Mouse (Mus musculus): Measurements from ENCODE around the gene Ilk.

The Ilk gene

DNA sequence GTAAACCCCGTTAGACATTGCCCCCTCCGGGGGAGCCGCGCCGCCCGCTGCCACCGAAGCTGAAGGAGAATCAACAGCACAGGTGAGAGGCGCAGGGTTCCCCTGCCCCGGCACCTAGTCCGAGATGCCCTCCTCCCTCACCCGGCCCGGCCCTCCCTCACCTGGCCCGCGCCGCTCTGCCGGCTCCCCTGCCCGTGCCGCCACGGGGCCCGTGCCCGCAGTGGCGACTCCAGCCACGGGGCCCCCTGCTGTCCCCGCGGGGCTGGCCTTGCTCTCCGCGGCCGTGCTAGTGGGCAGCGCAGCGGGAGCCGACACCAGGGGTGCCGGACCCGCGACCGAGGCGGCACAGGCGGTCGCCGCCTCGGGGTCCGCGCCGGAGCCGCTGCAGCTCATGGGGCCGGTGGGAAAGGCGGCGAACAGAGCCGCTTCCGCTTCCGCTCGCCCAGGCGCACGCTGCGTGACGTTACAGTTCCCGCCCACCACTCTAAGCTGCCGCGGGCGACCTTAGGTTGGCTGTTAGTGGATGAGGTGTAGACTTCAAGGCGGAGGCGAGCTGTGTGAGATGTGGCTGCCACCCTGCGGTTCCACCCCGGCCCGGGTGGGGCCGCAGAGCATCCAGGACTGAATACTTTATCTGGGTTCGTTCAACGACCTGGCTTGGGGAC lies 7.7 kb downstream of the Ilk start, which contains the start of gene Taf10:
Gene Taf10, minus strand, starts transcription at position 436 of the 665 bp plus-strand sequence.
- DNase-seq = peak; percentile 92

DNA sequence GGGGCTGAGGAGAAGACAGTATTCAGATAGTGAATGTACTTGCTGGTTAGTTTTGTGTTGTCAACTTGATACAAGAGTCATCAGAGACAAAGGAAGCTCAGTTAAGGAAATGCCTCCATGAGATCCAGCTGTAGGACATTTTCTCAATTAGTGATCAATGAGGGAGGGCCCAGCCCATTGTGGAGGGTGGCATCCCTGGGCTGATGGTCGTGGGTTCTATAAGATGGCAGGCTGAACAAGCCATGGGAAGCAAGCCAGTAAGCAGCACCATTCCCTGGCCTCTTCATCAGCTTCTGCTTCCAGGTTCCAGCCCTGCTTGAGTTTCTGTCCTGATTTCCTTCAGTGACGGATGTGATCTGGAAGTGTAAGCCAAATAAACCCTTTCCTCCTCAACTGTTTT lies 11.4 kb downstream of the Ilk start:
- no peak for DNase-seq

DNA sequence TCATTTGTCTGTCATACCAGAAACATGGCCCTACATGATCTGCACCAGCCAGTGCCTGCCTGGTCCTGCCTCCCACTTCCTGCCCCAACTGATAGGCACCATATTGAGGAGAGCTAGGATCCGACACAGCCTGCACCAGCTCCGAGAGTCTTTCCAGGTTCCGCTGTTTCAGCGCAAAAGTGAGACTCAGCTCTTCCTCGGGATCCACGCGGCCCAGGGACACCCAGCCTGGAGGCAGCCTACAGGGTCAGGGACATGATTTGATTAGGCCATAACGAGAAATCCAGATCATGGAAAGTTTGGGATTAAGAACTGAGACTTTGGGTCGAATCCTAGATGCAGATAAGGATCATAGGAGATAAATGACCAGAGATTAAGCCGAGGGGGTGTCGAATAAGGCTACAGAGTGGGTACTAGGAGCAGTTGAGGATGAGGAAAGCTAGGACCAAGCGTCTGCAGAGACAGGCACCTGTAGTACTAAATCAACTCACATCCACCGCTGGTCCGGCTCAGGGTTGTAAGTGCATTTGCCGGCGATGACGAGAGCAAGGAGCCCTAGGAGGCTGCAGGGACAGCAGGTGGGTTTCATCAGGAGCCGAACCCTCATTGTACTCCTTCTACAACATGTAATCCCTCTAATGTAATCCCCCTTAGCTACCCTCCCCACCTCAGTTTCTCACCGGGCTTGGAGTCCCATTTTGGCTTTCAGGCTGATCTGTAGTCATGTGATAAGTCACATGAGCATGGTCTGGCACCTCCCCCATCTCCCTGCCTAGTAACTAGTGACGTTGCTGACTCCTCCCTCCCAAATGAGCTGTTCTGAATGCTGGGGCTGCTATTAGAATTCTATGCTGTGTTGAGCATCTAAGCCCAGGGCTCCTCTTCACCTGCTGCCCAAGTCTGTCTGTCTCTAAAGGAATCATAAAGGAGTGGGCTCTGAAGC lies 15.4 kb downstream of the Ilk start, which contains the start of gene Tpp1:
Gene Tpp1, minus strand, starts transcription at position 745 of the 943 bp plus-strand sequence.
- DNase-seq = peak; percentile 97

DNA sequence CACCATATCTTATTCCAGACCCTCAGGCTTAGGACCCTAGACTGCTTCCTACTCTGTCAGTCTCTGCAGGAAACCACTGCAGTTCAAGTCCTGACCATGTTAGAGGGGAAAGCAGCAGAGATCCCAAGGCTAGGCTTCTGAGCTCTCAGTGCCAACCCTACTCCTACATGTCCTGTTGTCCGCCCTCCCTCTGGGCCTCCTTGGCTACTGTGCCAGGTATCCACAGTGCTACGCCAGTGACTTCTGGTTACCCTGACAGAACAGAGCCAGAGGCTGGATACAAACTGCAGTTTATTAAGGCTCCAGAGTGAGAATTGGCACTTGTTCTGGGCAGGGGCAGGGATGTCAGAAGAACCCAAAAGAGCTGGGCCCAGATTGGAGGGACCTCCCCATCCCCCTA lies 16.3 kb downstream of the Ilk start:
- no peak for DNase-seq

DNA sequence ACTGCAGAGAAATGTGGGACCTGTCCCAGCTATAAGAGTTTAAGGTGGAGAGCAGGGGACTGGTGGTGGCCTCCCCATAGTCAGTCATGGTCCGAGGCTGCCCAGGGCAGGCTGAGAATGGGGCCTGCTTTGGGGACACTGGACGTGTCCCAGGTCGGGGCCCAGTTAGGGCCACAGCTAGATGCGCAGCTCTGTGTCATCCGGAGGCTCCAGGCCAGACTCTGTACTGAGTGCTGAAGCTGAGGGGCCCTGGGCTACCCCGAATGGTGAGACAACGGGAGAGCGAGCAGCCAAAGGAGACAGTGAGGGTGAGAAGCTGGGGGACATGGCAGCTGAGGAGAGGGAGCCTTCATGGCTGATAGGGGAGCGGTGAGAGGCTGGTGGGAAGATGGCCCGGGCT lies 16.9 kb downstream of the Ilk start:
- DNase-seq = no peak

DNA sequence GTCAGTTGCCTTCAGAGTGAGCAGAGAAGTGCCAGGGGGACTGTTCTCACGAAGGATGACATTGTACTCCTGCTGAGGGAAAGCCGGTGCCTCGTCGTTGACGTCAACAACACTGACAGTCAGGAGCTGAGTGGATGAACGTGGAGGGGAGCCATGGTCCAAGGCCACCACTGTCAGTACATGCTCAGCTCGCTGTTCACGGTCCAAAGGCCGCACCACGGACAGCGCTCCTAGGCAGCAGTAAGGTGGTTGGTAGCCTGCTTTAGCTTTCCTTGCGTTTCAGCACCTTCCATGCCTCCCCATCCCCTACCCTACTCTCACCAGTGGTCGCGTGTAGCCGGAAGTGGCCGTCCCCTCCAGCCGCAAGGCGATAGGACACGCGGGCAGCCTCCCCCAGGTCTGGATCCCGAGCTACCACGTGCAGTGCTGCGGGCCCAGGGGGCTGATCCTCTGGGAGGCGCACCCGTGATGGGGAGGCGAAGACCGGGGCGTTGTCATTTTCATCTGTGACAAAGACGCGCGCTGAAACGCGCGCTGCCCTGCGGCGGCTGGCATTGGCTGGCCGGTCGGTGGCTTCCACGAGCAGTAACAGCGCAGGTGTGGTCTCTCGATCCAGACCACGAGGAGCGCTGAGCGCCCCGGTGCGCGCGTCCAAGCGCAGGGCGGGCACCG lies 25.6 kb downstream of the Ilk start:
- no peak for DNase-seq

DNA sequence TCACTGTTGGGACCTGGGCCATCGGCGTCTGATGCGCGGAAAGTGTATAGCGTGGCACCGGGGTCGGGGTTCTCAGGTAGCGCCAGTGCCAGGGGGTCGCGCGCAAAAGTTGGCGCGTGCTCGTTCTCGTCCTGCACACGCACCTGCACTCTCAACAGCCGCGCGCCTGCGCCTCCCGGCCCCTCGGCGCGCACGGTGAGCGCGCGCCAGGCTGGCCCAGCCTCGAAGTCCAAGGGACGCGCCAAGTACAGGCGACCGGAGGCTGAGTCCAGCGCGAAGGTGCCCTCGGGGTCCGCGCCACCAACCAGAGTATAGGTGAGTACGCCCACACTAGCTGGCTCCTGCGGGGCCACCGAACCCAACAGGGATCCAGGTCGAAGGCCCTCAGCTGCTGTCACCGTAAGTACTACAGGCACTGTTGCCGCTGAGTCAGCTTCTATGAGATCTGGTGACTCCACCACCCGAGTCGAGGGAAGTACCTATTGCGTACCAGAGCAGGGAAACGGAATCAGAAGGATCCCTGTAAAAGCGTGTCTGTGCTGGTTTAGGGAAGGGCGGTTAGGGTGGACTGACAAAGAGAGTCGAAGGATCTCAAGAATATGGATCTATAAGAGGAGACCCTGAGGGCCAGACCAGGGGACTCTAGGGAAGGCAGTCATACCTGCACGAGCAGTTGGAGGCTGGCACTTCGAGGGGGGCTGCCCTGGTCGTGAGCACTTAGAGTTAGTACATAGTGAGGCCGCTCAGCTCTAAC lies 26.3 kb downstream of the Ilk start:
- DNase-seq = no peak

DNA sequence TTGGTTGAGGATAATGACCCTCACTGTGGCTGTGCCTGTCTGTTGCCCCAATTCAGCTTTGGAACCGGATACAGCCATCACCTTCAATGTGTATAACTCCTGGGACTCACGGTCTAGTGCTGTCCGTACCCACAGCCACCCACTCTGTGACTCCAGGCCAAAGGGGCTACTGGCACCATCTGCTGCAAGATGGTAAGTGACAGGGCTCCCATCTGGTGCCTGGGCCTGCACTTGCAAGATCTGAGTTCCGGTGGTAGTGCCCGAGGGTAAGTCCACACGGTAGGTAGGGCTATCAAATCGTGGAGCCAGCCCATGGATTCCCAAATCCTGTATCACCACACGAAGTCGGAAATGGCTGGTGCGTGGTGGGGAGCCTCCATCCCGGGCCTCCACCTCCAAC lies 27.9 kb downstream of the Ilk start:
- DNase-seq = no peak

DNA sequence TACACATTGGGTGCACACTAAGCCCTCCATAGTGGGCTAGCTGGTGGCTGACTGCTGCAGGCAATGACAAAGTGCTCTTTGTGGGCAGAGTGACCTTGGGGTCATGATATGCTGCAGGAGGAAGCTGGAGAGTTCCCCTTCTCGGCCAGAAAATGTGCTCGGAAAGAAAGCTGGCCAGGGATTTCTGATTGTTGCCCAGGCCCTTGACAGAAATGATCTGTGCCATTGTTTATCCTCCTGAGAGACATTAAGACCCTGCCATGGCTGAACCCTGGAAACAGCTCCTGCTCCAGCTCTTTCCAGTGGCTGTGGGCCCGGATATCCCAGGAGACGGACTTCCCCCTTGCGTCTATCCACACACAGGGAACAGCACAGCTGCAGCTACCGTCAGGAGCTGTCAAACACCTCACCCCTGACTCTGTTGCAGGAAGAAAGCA lies 31.4 kb downstream of the Ilk start:
- DNase-seq = peak; percentile 55

DNA sequence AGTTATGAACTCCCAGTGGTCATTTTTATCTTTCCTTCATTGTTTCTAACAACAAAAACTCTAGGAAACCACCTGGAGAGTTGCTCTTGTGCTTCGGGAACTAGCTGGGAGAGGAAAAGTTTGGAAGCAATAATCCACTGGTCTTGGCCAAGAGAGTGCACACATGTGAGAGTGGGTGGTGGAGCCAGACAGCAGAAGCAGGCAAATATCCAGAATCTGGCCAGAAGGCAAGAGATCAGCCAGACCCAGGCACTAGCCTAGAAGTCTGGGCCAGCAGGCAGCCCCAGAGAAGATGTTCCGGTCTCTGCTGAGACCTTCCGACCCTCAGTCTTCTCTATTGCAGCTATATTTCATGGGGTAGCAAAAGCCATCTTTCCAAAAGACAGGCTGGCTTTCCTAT lies 33.6 kb downstream of the Ilk start:
- no peak for DNase-seq

DNA sequence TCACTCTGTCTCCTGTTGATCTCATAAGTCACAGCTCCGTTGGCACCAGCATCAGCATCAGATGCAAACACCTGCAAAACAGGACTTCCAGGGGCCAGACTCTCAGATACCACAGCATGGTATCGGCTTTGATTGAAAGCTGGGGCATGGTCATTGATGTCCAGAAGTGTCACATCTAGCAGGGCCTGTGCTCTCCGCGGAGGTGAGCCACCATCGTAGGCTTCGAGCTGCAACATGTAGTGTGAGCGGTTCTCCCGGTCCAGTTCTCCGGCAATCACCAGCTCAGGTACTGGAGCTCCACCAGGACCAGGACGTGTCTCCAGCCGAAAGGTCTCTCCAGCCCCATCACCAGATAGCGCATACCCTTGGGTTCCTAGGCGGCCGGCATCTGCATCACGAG lies 35.9 kb downstream of the Ilk start:
- DNase-seq = no peak

DNA sequence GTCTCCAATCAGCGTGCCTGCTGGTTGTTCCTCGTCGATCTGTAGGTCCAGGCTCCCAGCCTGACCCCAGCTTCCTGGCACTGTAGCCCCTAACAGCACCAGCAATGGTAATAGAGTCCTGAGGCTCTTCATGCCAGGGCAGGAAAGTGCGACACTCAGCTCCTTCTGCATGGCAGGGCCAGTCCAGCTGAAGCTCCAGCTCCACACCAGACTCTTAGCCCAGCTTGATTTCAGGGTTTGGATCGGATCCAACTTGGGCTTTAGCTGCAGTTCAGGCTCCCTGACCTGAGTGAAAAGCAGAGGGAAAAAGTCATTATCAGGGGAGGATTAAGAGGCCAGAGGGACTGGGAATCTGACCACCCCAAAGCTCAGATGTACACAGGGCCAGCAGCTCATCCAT lies 36.6 kb downstream of the Ilk start:
- peak; percentile 29 for DNase-seq

DNA sequence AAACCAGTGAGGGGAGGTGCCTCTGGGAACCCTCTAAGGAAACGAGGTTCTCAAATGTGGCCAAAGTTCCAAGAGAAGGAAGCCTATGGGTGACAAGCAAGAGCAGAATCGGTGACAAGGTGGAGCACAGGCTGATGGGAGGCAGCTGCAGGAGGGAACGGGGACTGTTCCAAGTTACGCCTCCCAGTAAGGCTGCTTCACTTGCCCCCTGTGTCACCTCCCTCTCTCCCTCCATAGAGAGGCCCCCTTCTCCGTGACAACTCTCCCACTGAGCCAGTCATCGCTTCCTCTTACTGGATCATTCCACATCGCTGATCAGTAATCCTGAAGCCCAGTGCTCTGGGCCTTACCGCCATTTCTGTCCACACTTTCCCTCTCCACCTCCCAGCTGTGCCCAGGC lies 38.3 kb downstream of the Ilk start:
- DNase-seq = peak; percentile 30

DNA sequence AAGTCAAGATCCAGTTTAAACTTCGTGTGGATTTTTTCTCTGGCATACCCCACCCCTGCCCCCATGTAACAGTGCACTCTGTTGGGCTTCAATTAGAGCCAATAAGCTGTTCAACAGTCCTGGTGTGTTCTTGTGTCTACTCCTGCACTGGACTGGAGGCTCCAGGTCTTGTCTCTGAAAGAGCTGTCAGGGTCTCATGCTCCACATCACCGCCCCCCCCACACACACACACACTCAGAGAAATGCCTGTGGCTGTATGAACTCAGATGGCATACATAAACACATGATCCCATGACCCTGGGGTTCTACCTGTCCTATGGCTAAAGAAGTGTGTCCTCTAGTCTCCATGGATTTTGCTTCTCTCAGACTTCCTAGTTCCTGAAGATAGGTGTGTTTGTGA lies 39.6 kb downstream of the Ilk start:
- DNase-seq = no peak

DNA sequence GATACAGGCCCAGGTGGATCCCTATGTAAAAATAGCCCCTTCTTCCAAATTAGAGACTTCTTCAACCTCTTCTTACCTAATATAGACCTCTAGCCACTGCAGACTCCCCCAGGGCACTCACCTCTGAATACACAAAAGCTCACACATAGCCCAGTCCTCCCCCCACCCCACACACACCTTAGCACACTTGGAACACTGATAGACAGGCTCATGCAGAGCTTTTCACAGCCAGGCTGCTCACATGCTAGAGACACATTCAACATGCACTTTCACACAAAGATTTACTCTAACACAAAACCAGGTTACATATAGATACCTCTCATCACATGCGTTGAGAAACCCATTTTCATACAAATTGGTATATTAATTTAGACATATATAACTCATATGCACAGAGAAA lies 40.9 kb downstream of the Ilk start:
- no peak for DNase-seq

DNA sequence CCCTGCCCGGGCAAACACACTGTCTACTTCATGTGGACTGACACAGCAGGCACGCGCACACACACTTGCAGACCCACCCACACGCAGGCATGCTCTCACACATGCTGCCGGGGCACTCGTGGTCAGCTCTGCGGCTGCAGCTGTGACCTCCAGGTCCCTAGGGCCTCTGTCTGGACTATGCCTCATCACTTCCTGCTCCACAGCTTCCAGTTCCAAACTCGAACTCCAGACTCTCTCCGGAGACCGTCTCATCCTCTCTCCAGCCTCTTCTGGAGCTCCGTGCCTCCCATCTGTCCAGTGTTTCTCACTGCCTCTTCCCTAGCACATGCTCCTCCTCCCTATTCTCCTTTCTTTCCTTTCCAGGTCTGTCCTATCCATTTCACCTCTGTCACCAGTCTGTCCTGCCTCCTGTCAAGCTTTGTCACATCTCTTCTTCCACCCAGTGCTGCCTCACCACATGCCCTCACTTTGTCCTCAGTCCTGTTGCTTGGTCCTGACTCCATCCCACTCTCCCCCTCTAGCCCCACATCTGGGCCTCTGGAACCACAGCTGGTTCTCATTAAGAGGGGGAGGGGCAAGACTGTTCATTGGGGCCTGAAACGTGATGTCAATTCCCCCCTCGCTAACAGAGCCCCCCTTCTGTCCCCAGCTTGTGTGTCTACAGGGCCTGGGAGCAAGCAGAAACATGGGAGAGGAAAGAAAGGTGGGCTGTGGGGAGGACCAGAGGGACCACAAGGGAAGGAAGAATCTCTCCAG lies 41.6 kb downstream of the Ilk start:
- peak; percentile 78 for DNase-seq

DNA sequence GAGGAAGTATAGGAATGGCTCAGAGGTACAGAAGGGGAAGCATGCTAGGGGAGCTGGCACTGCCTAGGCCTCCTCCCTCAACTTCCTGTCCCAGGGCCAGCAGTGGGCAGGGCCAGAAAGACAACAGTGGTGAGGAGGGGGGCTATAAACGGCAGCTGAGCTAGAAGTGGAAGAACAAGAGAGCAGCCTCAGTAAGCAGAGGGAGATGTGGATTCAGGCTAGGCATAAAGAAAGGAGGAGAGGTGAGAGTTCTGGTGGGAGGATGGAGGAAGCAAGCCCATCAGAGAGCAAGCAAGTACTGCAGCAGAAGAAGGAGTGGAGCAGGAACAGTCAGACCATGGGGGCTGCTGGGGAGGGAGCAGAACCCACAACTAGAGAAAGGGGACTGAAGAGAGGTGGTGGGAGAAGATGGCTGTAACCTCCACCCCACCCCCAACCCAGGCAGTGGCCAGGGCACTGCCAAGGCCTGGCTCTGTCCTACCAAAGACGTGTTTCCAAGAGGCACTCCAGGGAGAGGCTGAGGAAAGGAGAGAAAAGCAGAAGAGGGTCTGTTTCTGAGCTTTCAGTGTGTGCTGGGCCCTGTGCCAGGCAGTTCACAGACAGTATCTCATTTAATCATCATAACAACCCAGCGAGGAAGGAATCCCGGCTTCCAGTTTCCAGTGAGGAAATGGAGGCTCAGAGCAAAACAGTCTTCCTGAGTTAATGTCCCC lies 42.3 kb downstream of the Ilk start:
- DNase-seq = peak; percentile 81

DNA sequence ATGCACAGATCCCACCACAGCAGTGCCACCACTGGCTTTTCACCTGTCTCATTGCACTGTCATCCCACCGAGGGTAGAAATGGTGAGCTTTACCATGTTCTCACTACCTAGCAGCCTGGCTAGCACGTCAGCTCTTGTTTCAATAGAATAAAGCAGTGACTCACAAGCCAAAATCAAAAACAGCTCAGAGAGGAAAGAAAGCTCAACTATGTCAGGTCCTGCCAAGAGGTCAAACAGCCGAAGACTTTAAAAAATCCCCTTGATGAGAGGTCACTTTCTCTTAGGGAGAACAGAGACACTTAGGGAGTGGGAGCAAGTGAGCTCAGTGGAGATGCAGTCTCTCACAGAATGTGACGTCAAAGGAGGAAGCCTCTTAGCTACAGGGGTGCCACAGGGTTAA lies 47.5 kb downstream of the Ilk start:
- no peak for DNase-seq

DNA sequence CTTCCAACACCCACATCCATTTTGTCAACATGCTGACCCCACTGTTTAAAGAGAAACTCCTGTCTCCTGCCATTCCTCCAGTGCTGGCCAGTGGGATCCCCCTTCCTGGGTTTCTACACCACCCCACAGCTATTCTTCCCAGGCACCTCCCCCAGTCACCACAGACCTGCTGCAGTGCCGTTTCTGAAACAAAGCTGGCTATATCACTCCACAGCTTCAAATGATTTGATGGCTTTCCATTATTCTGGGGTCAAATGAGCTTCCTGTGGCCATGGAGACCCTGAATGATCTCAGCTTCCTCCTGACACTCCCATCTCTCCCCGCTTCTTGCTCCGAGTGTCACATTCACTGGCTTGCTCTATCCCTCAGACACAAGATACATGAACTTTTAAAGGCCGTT lies 48.2 kb downstream of the Ilk start:
- peak; percentile 32 for DNase-seq

DNA sequence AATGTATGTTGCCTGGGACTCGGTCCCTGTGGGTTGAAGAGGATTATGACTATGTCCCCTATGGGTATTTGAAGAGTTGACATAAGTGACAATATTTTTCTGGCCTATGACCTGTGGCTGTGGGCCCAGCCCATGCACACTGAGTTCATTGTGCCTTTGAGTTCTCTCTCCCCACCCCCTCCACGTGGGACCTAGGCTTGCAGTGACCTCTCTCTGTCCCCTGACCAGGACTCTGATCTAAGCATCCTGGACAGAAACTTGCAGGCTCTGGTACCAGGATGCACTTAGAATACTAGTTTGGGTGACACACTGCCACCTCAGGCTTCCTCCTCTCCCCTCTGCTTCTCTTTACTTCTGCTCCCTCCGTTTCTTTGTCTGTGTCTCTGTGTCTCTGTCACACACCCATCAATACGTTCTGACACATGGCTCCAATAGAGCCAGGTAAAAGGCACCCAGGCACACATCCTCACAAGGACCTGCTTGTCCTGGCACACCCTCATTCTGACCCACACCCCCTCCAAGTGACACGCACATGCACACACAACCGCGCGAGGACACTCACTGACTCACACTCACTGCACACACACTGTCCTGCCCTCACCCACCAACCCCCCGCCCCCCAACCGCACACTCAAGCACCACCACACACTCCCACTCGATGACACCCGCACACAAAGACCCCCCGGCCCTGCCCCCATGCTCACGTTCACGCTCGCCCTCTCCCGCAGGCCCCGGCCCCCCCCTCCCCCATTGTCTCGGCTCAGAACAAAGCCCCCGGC lies 50.3 kb downstream of the Ilk start:
- no peak for DNase-seq

Measured in lung, postnatal 10 days (tissue).